Mouse (Mus musculus) hindbrain, embryonic 14.5 days (tissue): ENCODE data around the gene Trmt61a. TPM values are rescaled to one million over a fixed set of nuclear protein-coding genes. Genes with fewer than 3 reads are reported as not detected.

ENCODE experiments used
- ATAC-seq: fragments of 200-750 bp; cut with Nextera tagmentation; 2 replicates; pipeline ENCODE4 v1.8.0; 2017; ENCODE audit warnings: moderate number of reproducible peaks, mild to moderate bottlenecking, moderate TSS enrichment, moderate library complexity; ENCODE audit not compliant: low FRiP score
- DNase-seq: peaks from one replicate; pipeline ENCODE4 v3.0.0-alpha.2; 2015; ENCODE audit warnings: low spot score
- H3K27ac ChIP-seq: fragments of 300-500 bp; sonication (generic); 2 replicates; pipeline ENCODE4 v1.5.1; 2014; ENCODE audit warnings: mild to moderate bottlenecking, moderate library complexity
- H3K27me3 ChIP-seq: fragments of 300-500 bp; sonication (generic); 2 replicates; pipeline ENCODE4 v1.6.1; 2014; ENCODE audit warnings: mild to moderate bottlenecking, low read length, mixed read lengths; ENCODE audit not compliant: control insufficient read depth, insufficient read depth
- H3K36me3 ChIP-seq: fragments of 300-500 bp; sonication (generic); replicated peaks from 2 replicates; pipeline ENCODE4 v1.6.1; 2014; ENCODE audit not compliant: control insufficient read depth, insufficient read depth
- H3K4me1 ChIP-seq: fragments of 300-500 bp; sonication (generic); replicated peaks from 2 replicates; pipeline ENCODE4 v1.6.1; 2014; ENCODE audit warnings: antibody characterized with exemption, low read length, mixed read lengths; ENCODE audit not compliant: control insufficient read depth, insufficient read depth
- H3K4me2 ChIP-seq: fragments of 300-500 bp; sonication (generic); replicated peaks from 2 replicates; pipeline ENCODE4 v1.6.1; 2014; ENCODE audit warnings: mild to moderate bottlenecking, moderate library complexity
- H3K4me3 ChIP-seq: fragments of 300-500 bp; sonication (generic); replicated peaks from 2 replicates; pipeline ENCODE4 v1.5.1; 2014; ENCODE audit warnings: mild to moderate bottlenecking, low read length
- H3K9ac ChIP-seq: fragments of 300-500 bp; sonication (generic); 2 replicates; pipeline ENCODE4 v1.6.1; 2014
- H3K9me3 ChIP-seq: fragments of 300-500 bp; sonication (generic); 2 replicates; pipeline ENCODE4 v1.6.1; 2016; ENCODE audit warnings: low read length; ENCODE audit not compliant: control insufficient read depth
- WGBS: fragments of 180-500 bp; shearing (Covaris S2); extraction: QIAGEN DNeasy Blood & Tissue Kit; methylation state at CpG from one replicate; pipeline ENCODE4 v1.1.7; 2014; 5-methylcytosine and 5-hydroxymethylcytosine counted together
- polyA plus RNA-seq: library from polyadenylated mRNA; unstranded; fragments of >200 nt; fragmentation: Nextera tagmentation; extraction: Ambion mirVana; gene quantifications from 2 replicates; pipeline ENCODE4 v1.2.1, GENCODE M21; 2014

The Trmt61a gene
- polyA plus RNA-seq, 1 experiment from 2014 or later = 6.1 TPM

DNA sequence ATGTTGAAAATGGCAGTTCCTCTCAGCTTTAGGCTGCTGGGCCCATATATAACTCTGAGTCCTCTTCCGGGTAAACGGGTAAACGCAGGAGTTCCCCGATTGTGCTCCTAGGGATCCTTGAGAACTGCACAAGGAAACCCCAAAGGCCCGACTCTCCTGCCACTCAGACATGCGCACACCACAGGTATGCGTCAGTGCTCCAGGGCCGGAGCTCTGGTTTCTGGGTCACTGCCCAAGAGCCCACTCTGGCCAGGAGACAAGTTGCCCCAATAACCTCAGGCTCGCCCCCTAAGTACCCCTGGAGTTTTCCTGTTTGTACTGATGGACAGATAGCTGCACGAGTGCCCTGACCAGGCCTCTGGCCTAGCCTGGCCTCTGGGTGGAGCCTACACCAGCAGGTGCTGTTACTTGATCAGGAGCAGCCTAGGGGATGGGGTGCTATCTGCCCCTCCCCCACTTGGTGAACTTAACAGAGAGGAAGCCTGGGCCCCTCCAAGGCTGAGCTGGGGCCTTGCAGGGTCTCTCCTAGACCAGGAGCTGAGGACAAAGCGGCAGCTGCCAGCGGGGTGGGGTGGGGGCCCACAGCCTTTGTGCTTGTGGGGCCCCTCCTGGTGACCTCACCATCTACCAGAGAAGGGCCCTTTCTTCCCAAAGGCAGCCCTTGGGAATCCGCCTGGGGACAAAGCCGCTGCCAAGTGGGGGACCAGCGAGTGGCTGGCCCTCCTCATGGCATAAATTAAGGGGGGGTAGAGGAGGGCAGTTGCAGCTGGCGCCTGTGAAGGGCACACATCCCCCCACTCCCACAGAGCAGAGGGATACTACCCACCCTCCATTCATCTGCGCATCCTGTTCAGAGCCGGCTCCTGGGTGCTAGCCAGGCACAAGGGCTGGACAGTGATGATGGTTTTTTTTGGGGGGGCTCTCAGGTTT, 15.7 kb downstream of the Trmt61a start:
- Histone ChIP-seq H3K9ac (peak overlapping the region; percentile 10), H3K4me2 (peak overlapping the region; percentile 26), H3K36me3 (no peaks in the 10 kb centered on the region), H3K4me1 (peaks cover 49% of the 10 kb centered on the region), H3K9me3 (no peaks in the 10 kb centered on the region), H3K4me3 (no peak overlapping the region), H3K27me3 (no peaks in the 10 kb centered on the region), H3K27ac (peak overlapping the region; percentile 86)
- 10% methylated on average over 18 of the region's 18 CpGs for WGBS
- DNase-seq (peak; percentile 66), ATAC-seq (peak; percentile 81)

DNA sequence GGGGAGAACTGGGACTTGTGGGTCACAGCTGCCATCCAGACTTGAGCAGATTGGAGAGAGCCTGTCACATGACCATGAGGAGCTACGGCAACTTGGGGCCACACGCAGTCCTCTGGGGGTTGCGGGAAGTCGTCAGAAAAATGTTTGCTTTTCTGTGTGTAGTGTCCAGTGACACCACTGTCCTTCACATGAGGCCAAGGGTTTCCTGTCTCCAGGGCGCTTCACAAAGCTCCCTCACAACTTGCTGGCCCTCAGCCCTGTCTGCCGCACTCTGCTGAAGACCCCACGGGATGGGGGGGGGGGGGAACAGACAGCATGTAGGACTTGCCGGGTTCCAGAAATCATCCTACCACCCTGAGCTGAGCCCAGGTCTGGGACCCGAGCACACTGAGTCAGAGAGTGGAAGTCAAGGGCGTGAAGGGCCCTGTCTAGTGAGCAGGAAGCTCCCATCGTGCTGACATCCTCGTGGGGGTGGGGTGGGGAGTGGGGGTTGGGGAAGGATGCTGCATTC, 16.4 kb downstream of the Trmt61a start:
- H3K27ac ChIP-seq = peak overlapping the region; percentile 86

DNA sequence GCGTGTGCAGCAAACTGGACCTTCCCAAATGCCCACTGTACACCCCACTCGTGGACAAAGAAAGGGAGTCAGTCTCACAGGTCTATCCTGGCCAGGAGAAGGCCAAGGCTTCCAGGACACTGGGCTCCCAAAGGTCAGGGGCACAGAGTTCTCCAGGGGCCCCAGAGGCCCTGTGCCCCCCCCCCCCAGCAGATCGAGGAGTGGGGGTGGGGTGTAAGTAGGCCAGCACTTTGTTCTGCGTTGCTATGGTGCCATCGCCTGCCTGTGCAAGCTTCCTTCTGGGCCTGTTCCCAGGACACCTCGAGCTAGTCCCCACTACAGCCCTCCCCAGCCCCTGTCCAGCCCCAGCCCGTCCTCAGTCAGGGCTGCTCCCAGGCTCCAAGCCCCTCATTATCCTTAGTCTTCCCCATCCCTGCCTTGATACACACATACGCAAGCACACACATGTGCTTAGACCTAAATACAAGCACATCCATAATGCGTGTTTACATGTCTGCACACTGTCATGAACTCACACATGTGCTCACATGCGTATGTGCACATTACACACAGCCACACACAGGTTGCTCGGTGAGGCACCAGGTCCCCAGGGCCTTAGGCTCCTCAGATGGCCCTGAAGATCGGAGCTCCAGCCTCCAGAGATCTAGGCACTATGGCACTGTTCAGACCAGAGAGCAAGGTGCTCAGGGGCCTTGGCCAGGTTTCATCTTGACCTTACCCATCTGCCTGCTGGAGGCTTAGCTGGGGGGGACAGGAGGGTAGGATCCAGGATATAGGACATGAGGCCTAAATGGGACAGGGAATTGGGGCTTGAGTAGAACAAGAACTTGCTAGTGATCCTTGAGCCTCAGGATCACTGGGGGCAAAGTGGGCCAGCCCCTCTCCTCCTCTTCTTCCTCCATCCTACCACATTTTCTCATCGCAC, 17.2 kb downstream of the Trmt61a start:
- peaks cover 45% of the 10 kb centered on the region for H3K4me1 ChIP-seq
- H3K27ac ChIP-seq = peak overlapping the region; percentile 86
- ATAC-seq (peak; percentile 55), DNase-seq (no peak)
- WGBS = 26% methylated on average over 13 of the region's 13 CpGs
- no peaks in the 10 kb centered on the region for H3K9me3 ChIP-seq
- H3K36me3 ChIP-seq = no peaks in the 10 kb centered on the region
- peak overlapping the region; percentile 25; the same call in 1 of the 2 replicates for H3K9ac ChIP-seq
- H3K27me3 ChIP-seq = no peaks in the 10 kb centered on the region
- peak overlapping the region; percentile 26 for H3K4me2 ChIP-seq
- H3K4me3 ChIP-seq = no peak overlapping the region

More for the DNA sequence above, 16.4 kb downstream of the Trmt61a start:
- Histone ChIP-seq H3K4me1 (peaks cover 49% of the 10 kb centered on the region), H3K9me3 (no peaks in the 10 kb centered on the region), H3K4me2 (peak overlapping the region; percentile 26), H3K27me3 (no peaks in the 10 kb centered on the region), H3K4me3 (no peak overlapping the region), H3K36me3 (no peaks in the 10 kb centered on the region), H3K9ac (peak overlapping the region; percentile 25; the same call in 1 of the 2 replicates)
- 3% methylated on average over 12 of the region's 12 CpGs for WGBS
- DNase-seq = no peak
- ATAC-seq = peak; percentile 33

DNA sequence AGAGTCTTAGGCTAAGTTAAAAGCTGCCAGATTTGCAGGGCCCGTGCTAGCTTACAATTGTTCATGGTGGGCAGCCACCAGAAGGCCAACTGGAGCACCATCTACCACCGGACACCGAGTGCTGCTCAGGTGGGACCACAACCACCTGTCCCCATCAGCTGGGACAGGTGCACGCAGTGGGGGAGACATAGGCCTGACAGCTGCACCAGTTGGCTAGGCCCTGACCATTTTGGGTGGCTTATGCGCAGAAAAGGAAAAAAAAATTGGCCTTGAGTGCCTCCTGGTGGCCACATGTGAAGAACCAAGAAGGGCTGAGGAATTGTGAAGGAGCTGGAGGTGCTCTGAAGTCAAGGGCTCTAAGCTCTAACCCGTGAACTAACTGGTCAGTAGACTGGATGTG, 18.3 kb downstream of the Trmt61a start:
- peak overlapping the region; percentile 86; the same call in 1 of the 2 replicates for H3K27ac ChIP-seq
- 17% methylated on average over 6 of the region's 6 CpGs for WGBS
- H3K27me3 ChIP-seq = no peaks in the 10 kb centered on the region
- no peaks in the 10 kb centered on the region for H3K36me3 ChIP-seq
- ATAC-seq = no peak
- no peaks in the 10 kb centered on the region for H3K9me3 ChIP-seq
- no peak overlapping the region for H3K4me2 ChIP-seq
- no peak overlapping the region for H3K4me3 ChIP-seq
- H3K4me1 ChIP-seq = peaks cover 39% of the 10 kb centered on the region
- DNase-seq = peak; percentile 84
- H3K9ac ChIP-seq = peak overlapping the region; percentile 34; the same call in 1 of the 2 replicates

DNA sequence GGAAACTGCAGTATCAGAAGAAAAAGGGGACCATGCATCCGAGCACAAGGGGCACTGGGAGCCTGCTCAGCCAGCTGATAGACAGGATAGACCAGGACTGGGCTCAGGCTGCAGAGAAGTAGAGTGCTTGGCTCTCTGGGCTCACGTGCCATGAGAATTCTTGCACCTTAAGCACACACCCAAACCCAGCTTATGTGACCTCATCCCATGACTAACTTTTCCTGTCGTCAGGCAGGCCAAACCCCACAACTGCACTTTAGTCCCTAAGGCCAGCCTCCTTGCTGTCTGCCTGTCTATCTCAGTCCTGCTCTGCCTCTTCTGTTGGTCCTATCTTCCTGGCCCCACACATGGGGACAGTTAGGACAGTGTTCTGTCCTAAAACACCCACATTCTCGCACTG, 19.8 kb downstream of the Trmt61a start:
- Histone ChIP-seq H3K27ac (no peak overlapping the region), H3K4me1 (peaks cover 33% of the 10 kb centered on the region)

DNA sequence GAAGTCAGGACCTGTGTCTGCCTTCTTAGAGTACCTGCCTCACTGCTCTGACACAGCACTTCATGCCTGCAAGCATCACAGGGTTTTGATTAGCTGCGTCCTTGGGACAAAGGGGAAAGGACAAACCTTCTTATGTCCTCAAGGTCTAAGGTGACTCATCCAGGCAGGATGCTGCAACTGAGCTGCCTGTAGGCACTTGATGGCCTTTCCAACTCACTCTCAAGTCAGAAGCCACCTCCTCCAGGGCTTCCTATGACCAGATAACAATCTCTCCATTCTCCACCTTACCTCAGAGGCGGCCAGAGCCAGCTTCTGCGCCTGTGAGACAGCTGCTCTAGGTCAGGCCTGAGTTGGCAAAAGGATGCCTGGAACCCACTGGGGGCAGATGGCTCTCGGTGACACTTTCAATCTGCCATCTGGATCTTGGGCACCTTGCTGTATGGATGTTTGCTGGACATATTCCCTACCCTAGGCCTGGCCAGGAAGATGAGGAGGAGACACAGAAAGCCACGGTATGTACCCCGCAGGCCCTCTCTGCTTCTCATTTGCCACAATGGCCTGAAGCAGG, 20.5 kb downstream of the Trmt61a start:
- ATAC-seq = no peak
- no peaks in the 10 kb centered on the region for H3K9me3 ChIP-seq
- H3K4me1 ChIP-seq = peaks cover 26% of the 10 kb centered on the region
- no peak overlapping the region for H3K4me3 ChIP-seq
- H3K27ac ChIP-seq = no peak overlapping the region
- H3K4me2 ChIP-seq = no peak overlapping the region
- H3K27me3 ChIP-seq = no peaks in the 10 kb centered on the region
- H3K9ac ChIP-seq = peak overlapping the region; percentile 4; the same call in 1 of the 2 replicates
- no peak for DNase-seq
- 61% methylated on average over 6 of the region's 6 CpGs for WGBS
- no peaks in the 10 kb centered on the region for H3K36me3 ChIP-seq

More for the DNA sequence above, 19.8 kb downstream of the Trmt61a start:
- ATAC-seq (no peak), DNase-seq (no peak)
- Histone ChIP-seq H3K4me2 (no peak overlapping the region), H3K27me3 (no peaks in the 10 kb centered on the region), H3K36me3 (no peaks in the 10 kb centered on the region), H3K4me3 (no peak overlapping the region), H3K9me3 (no peaks in the 10 kb centered on the region), H3K9ac (no peak overlapping the region)
- 85% methylated on average over 4 of the region's 4 CpGs for WGBS

DNA sequence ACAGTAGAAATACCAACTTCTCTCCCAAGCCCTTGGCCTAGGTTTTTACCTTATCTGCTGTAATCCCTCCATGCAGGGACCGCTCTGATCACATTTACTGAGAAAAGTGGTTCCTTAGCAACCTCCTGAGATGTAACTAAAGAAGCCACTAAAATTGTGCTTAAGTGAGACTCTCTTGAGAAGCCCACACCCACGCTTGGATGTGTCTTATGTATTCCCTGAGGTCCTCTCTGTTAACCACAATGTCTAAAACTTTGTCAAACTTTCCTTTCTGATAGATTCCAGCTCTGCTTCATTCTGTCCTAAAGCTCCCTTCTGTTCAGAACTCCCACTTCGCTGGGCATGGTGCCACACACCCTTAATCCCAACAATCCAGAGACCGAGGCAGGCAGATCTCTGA, 21.6 kb downstream of the Trmt61a start:
- Histone ChIP-seq H3K4me1 (peaks cover 15% of the 10 kb centered on the region), H3K4me3 (no peak overlapping the region), H3K9me3 (no peaks in the 10 kb centered on the region)

DNA sequence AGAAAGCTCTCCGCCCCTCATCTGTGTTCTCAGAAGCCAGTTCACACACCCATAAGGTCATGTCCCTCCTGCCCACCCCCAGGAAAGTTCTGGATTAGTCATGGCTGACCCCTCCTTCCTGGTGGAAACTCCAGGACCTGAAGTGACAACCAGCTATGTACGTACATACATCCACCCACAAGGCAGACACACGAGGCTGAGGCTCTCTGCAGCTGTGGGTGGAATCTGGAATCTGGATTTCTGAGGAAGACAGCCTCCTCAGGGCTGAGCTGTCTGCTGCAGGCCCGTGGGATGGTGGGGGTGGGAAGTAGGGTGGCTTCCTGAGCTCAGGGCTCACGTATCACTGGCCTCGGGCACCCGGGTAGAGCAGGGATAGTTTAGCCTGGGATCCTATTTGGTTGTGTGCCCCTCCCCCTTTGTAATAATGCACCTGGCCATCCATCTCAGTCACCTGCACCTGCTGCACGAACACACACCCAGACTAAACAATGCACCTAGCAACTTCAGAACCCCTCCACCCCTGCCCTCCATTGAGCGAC, 23.1 kb downstream of the Trmt61a start:
- WGBS = 76% methylated on average over 9 of the region's 9 CpGs
- Histone ChIP-seq H3K4me1 (peaks cover 3% of the 10 kb centered on the region; the same call in 1 of the 2 replicates), H3K27me3 (no peaks in the 10 kb centered on the region), H3K36me3 (0 out of 2 replicates have a peak, but pooled peaks cover under 1% of the 10 kb centered on the region), H3K9me3 (no peaks in the 10 kb centered on the region), H3K4me3 (no peak overlapping the region), H3K27ac (no peak overlapping the region), H3K9ac (no peak overlapping the region), H3K4me2 (no peak overlapping the region)
- no peak for DNase-seq
- no peak for ATAC-seq

More for the DNA sequence above, 21.6 kb downstream of the Trmt61a start:
- Histone ChIP-seq H3K9ac (no peak overlapping the region), H3K27me3 (no peaks in the 10 kb centered on the region), H3K36me3 (no peaks in the 10 kb centered on the region), H3K4me2 (no peak overlapping the region), H3K27ac (no peak overlapping the region)
- 89% methylated on average over 4 of the region's 4 CpGs for WGBS
- DNase-seq (no peak), ATAC-seq (no peak)
